Mouse (Mus musculus): Measurements from ENCODE around the gene Pdpr.

DNA sequence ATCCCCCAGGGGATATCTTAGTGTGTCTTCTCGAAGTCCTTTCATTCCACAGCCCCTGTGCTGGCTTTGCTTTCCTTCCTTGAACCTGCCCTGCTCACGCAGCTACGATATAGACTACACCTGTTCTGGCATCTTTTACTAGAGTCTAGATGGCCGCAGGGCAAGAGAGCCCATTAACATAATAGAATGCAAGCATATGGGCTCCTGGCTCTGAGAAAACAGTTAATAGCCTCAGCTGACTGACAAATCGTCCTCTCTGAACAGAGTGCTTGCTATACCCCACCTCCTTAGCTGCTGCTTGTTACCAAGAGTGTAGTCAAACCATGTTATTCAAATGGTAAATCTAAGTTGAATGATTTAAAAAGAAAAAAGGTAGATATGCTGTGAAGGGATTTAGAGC is 77.2 kb downstream of the Pdpr start:
- no peak for TF ChIP-seq CTCF (IDR thresholded peaks at IDR 0.05; ENCODE audit: low read depth)
- no peak for TF ChIP-seq EP300 (IDR thresholded peaks at IDR 0.05; ENCODE audit: low read depth)

Data from liver, postnatal 0 days (tissue).